Mouse (Mus musculus) stomach, embryonic 14.5 days (tissue): ENCODE data around the gene Skiv2l. TPM values are rescaled to one million over a fixed set of nuclear protein-coding genes. Genes with fewer than 3 reads are reported as not detected.

Experiments used
- ATAC-seq: fragments of 200-750 bp; cut with Nextera tagmentation; 2 replicates; pipeline ENCODE4 v1.8.0; 2017; ENCODE audit warnings: low read depth, moderate TSS enrichment; ENCODE audit not compliant: insufficient number of reproducible peaks, insufficient read depth, low FRiP score
- H3K27ac ChIP-seq: fragments of 300-500 bp; sonication (generic); 2 replicates; pipeline ENCODE4 v1.5.1; 2014; ENCODE audit warnings: mild to moderate bottlenecking, low read length, moderate library complexity, mixed read lengths
- H3K27me3 ChIP-seq: fragments of 300-500 bp; sonication (generic); 2 replicates; pipeline ENCODE4 v1.6.1; 2014; ENCODE audit warnings: low read length, control low read depth, mixed read lengths; ENCODE audit not compliant: control insufficient read depth, insufficient read depth
- H3K36me3 ChIP-seq: fragments of 300-500 bp; sonication (generic); 2 replicates; pipeline ENCODE4 v1.6.1; 2014; ENCODE audit warnings: mild to moderate bottlenecking, control low read depth, low read length, moderate library complexity, mixed read lengths; ENCODE audit not compliant: control insufficient read depth, insufficient read depth
- H3K4me1 ChIP-seq: fragments of 300-500 bp; sonication (generic); 2 replicates; pipeline ENCODE4 v1.6.1; 2014; ENCODE audit warnings: low read length, control low read depth, mixed read lengths; ENCODE audit not compliant: control insufficient read depth, insufficient read depth
- H3K4me2 ChIP-seq: fragments of 300-500 bp; sonication (generic); replicated peaks from 2 replicates; pipeline ENCODE4 v1.6.1; 2014; ENCODE audit warnings: low read depth, low read length, control low read depth
- H3K4me3 ChIP-seq: fragments of 300-500 bp; sonication (generic); 2 replicates; pipeline ENCODE4 v1.5.1; 2014; ENCODE audit warnings: low read depth, low read length, control low read depth
- H3K9ac ChIP-seq: fragments of 300-500 bp; sonication (generic); replicated peaks from 2 replicates; pipeline ENCODE4 v1.6.1; 2014; ENCODE audit warnings: low read depth, mild to moderate bottlenecking, control low read depth, low read length, moderate library complexity, mixed read lengths
- H3K9me3 ChIP-seq: fragments of 300-500 bp; sonication (generic); 2 replicates; pipeline ENCODE4 v1.6.1; 2016; ENCODE audit warnings: low read depth, low read length, control low read depth; ENCODE audit not compliant: control insufficient read depth
- WGBS: fragments of 180-500 bp; shearing (Covaris S2); extraction: QIAGEN DNeasy Blood & Tissue Kit; methylation state at CpG from one replicate; pipeline ENCODE4 v1.1.7; 2014; 5-methylcytosine and 5-hydroxymethylcytosine counted together
- polyA plus RNA-seq: library from polyadenylated mRNA; unstranded; fragments of >200 nt; fragmentation: Nextera tagmentation; extraction: Ambion mirVana; gene quantifications from 2 replicates; pipeline ENCODE4 v1.2.1, GENCODE M21; 2014

Gene Skiv2l
- polyA plus RNA-seq, 1 experiment from 2014 or later, result 39.5 TPM

DNA sequence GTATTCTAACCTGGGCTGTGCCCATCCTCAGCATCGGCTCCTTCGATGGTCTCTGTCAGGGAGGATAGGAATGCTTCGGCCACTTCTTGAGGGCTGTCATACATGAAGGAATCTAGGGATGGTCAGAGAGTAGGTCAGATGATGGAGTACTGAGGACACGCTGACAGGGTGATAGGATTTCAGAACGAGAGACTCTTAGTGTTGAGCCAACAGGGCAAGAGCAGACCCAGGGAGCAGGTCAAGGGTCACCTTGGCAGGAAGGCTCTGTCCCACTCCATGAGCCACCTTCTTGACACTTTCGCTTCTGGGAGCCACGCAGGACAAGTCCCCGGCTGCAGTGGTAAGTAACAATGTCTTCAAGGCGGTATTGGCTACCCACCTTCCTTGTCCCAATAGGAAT, 10.5 kb upstream of the Skiv2l start:
- Histone ChIP-seq H3K4me1 (no peaks in the 10 kb centered on the region), H3K9me3 (no peaks in the 10 kb centered on the region), H3K9ac (no peak overlapping the region), H3K4me2 (no peak overlapping the region), H3K27ac (no peak overlapping the region), H3K4me3 (no peak overlapping the region), H3K36me3 (peaks cover 14% of the 10 kb centered on the region), H3K27me3 (no peaks in the 10 kb centered on the region)
- 85% methylated on average over 9 of the region's 9 CpGs for WGBS
- no peak for ATAC-seq

DNA sequence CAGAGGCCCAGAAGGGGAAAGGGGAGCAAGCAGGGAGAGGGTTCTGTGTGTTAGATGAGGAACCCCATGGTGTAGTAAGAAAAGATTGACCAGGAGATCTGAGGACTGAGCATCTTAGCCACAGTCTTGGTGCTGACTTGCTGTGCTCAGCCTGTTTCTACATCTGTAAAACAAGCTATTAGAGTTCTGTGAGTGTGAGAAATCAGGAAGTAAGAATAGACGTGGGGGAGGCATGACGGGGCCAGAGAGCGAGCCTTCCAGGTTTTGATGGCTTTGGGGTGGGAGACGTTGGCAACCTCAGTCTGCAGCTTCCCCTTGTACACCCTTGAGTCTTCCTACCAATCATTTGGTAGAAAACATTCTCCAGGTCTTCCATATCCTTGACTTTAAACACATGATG, 8.7 kb upstream of the Skiv2l start:
- Histone ChIP-seq H3K4me2 (no peak overlapping the region), H3K27me3 (no peaks in the 10 kb centered on the region), H3K9ac (no peak overlapping the region), H3K4me1 (no peaks in the 10 kb centered on the region), H3K9me3 (no peaks in the 10 kb centered on the region), H3K36me3 (peaks cover 27% of the 10 kb centered on the region), H3K4me3 (no peak overlapping the region), H3K27ac (no peak overlapping the region)
- 74% methylated on average over 4 of the region's 4 CpGs for WGBS
- ATAC-seq, result no peak

DNA sequence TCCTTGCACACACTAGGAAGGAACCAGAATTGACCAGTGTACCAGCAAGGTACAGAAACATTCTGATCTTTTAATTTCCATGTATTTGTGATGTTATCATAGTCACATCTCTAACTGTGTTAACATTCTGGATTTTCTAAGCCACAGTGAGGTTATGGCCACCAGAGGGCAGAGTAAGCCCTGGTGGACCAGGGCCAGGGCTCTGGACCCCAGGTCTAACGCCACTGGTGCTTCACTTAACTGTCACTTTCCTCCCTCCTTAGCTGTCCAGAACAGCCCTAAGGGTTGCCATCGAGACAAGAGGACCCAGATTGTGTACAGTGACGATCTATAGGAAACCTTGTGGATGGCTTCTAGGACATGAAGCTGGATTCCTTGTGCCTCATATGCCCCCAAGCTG, 5.8 kb upstream of the Skiv2l start:
- Histone ChIP-seq H3K4me1 (peaks cover 8% of the 10 kb centered on the region), H3K9ac (no peak overlapping the region), H3K27ac (no peak overlapping the region), H3K9me3 (no peaks in the 10 kb centered on the region), H3K4me2 (no peak overlapping the region), H3K27me3 (no peaks in the 10 kb centered on the region), H3K4me3 (no peak overlapping the region), H3K36me3 (peaks cover 43% of the 10 kb centered on the region)
- 32% methylated on average over 3 of the region's 3 CpGs for WGBS
- ATAC-seq, result no peak

GRCm38 (mm10) chr17:34854761-34855160, 4.8 kb upstream of the Skiv2l start:
- Histone ChIP-seq H3K27me3 (no peaks in the 10 kb centered on the region), H3K36me3 (peaks cover 43% of the 10 kb centered on the region), H3K4me3 (no peak overlapping the region), H3K9me3 (no peaks in the 10 kb centered on the region), H3K27ac (no peak overlapping the region), H3K4me1 (peaks cover 9% of the 10 kb centered on the region), H3K9ac (no peak overlapping the region), H3K4me2 (no peak overlapping the region)
- no peak for ATAC-seq
- 77% methylated on average over 3 of the region's 3 CpGs for WGBS

DNA sequence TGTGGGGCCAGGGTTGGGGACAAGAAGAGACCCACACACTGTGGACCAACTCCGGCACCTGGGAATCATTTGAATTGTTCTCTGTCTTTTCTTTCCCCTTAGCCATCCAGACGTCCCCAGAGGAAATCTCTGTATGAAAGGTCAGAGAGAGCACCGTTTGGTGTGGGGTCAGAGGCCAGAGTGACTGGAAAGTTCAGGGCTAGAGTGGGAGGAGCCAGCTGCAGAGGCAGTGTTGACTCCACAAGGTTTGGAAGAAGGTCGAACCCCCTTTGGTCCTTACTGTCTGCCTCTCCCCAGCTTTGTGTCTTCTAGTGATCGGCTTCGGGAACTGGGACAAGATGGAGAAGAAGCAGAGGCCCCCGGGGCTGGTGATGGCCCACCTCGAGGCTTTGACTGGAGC, 3.5 kb upstream of the Skiv2l start:
- 71% methylated on average over 8 of the region's 8 CpGs for WGBS
- Histone ChIP-seq H3K27ac (no peak overlapping the region), H3K4me3 (no peak overlapping the region), H3K4me2 (no peak overlapping the region), H3K4me1 (peaks cover 11% of the 10 kb centered on the region), H3K9ac (no peak overlapping the region), H3K27me3 (no peaks in the 10 kb centered on the region), H3K9me3 (no peaks in the 10 kb centered on the region), H3K36me3 (peaks cover 43% of the 10 kb centered on the region)
- ATAC-seq, result no peak

DNA sequence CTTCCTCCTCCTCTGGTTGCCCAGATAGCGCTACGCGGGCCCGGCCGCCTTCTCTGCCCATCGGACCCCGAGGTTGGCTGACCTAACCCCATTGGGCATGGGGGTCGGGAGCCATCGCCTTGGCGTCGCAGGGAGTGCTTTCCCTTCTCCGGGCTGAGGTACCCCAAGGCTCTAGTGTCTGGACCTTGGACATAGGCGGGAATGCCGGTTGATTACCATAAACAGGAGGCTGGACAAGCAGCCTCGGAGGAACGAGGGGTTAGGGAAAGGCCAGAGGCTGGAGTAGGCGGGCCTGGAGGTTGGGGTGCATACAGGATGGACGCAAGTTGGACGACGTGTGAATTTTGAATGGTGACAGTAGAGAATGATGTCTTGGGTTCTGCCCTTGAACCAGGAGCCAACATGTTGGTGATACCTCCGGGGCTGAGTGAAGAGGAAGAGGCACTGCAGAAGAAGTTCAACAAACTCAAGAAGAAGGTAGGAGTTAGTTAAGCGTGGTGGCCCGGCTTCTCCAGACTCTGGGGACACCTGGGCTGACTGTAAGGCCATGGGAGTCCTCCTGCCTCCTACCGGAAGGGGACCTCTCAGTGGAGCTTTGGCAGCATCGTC, 611 bp upstream of the Skiv2l start:
- Histone ChIP-seq H3K4me2 (peak overlapping the region; percentile 92), H3K27me3 (no peaks in the 10 kb centered on the region), H3K4me3 (peak overlapping the region; percentile 98), H3K27ac (no peak overlapping the region; the same call in 1 of the 2 replicates), H3K9me3 (no peaks in the 10 kb centered on the region), H3K4me1 (peaks cover 11% of the 10 kb centered on the region), H3K36me3 (peaks cover 44% of the 10 kb centered on the region), H3K9ac (peak overlapping the region; percentile 76)
- WGBS, result 2% methylated on average over 25 of the region's 25 CpGs
- ATAC-seq, result no peak

- Histone ChIP-seq H3K4me1 (peaks cover 11% of the 10 kb centered on the region), H3K36me3 (peaks cover 37% of the 10 kb centered on the region), H3K4me3 (no peak overlapping the region), H3K27me3 (no peaks in the 10 kb centered on the region), H3K4me2 (no peak overlapping the region), H3K27ac (no peak overlapping the region), H3K9ac (no peak overlapping the region), H3K9me3 (no peaks in the 10 kb centered on the region)
- ATAC-seq, result no peak
- WGBS, result 93% methylated on average over 7 of the region's 7 CpGs
These were observed 2.4 kb downstream of the Skiv2l start for GRCm38 (mm10) chr17:34847615-34848014.

- H3K4me3 ChIP-seq, result no peak overlapping the region
- peaks cover 11% of the 10 kb centered on the region for H3K4me1 ChIP-seq
- no peak overlapping the region for H3K4me2 ChIP-seq
- no peaks in the 10 kb centered on the region for H3K27me3 ChIP-seq
- peaks cover 34% of the 10 kb centered on the region for H3K36me3 ChIP-seq
- no peaks in the 10 kb centered on the region for H3K9me3 ChIP-seq
- WGBS, result 85% methylated on average over 6 of the region's 6 CpGs
- ATAC-seq, result no peak
- H3K9ac ChIP-seq, result no peak overlapping the region
- no peak overlapping the region for H3K27ac ChIP-seq
These were observed 2.8 kb downstream of the Skiv2l start for GRCm38 (mm10) chr17:34847192-34847591.

- peaks cover 51% of the 10 kb centered on the region for H3K36me3 ChIP-seq
- 91% methylated on average over 13 of the region's 13 CpGs for WGBS
- H3K4me1 ChIP-seq, result 0 out of 2 replicates have a peak, but pooled peaks cover 2% of the 10 kb centered on the region
- H3K9ac ChIP-seq, result no peak overlapping the region
- no peak overlapping the region for H3K27ac ChIP-seq
- no peak overlapping the region for H3K4me2 ChIP-seq
- H3K9me3 ChIP-seq, result no peaks in the 10 kb centered on the region
- no peaks in the 10 kb centered on the region for H3K27me3 ChIP-seq
- ATAC-seq, result no peak
- no peak overlapping the region for H3K4me3 ChIP-seq
These were observed 5.1 kb downstream of the Skiv2l start for GRCm38 (mm10) chr17:34844884-34845283.
